Mouse (Mus musculus) hindlimb bud, embryonic 11.5 days (tissue): ENCODE results near the gene Olfr1393.
"Not testable (repeated sequence)": the region's sequence is repeated elsewhere in the genome, so short reads cannot be mapped to it uniquely, and the experiment has no call there.

Source experiments
- DNase-seq: peaks from one replicate; pipeline ENCODE4 v3.0.0-alpha.2; 2012; ENCODE audit warnings: low read depth, low spot score; ENCODE audit errors: extremely low spot score

Gene Olfr1393

GRCm38 (mm10) chr11:49287251-49287650 lies 9.1 kb downstream of the Olfr1393 start:
- DNase-seq = no peak

GRCm38 (mm10) chr11:49292777-49293176 lies 14.7 kb downstream of the Olfr1393 start:
- no peak for DNase-seq

DNA sequence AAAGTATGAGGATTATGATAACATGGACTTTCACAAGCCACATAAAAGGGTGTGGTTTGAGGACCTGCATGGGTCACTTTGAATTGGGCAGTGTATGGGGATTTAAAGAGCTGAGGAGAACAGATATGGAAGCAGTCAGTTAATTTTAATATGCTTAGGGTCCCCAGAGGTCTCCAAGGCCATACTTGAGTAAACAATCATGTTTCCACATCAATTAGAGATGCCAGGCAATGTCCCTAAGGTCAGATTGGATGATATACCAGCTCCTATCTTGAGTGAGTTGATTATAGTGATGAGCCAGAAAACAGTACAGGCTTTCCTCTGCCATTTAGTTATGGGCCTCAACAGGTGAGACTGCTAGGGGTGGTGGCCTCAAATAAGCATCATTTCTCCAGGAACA lies 26.3 kb downstream of the Olfr1393 start, which contains the start of gene Olfr10:
Olfr10 (plus strand) TSS at position 301 of the 400 bp plus-strand sequence.
- DNase-seq = no peak

GRCm38 (mm10) chr11:49308547-49308946 lies 30.4 kb downstream of the Olfr1393 start:
- not testable (repeated sequence) for DNase-seq

DNA sequence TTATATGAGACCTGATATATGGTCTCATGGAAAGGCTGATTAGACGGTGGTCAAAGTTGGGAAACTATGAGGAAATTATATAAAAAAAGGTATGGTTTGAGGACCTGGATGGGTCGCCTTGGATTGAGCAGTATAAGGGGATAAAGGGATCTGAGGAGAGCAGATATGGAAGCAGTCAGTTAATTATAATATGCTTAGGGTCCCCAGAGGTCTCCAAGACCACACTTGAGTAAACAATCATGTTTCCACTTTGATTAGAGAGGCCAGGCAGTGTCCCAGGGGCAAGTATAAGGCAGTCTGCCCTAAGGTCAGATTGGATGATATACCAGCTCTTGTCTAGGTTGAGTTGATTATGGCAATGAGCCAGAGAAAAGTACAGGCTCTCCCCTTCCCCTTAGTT lies 44.3 kb downstream of the Olfr1393 start, which contains the start of gene Olfr1391:
Olfr1391 (plus strand) TSS at position 301 of the 400 bp plus-strand sequence.
- DNase-seq = no peak

DNA sequence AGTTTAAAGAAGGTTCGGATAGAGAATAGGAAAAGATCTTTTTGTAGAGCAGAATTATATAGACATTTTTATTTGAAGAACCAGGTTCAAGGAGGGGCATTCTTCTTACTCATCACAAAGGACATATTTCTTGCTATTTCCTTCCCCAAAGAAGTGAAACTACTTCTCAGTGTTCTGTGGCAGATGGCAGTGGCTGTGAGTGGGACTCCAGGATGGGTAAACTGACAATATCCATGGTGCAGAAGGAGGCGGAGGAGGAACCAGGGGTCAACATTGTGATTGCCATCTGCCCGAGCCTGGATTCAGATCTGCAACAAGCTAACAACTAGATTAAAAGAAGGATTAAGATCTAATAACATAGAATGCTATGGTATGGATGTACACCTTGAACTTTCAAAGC lies 48.6 kb downstream of the Olfr1393 start:
- no peak for DNase-seq

- no peak for DNase-seq
These were observed 51.6 kb downstream of the Olfr1393 start for GRCm38 (mm10) chr11:49329686-49330085.
